Mouse (Mus musculus) myocyte (in vitro differentiated cells): ENCODE data around the gene Plin3.

Experiments used
- CEBPB ChIP-seq: IDR thresholded peaks from 2 replicates; pipeline ENCODE4 v1.6.1; 2011; ENCODE audit warnings: mild to moderate bottlenecking, moderate library complexity; ENCODE audit not compliant: poor library complexity, insufficient read depth, severe bottlenecking
- E2F4 ChIP-seq: IDR thresholded peaks from one replicate; pipeline ENCODE4 v1.6.1; 2011; ENCODE audit warnings: mild to moderate bottlenecking, control low read depth, moderate library complexity; ENCODE audit not compliant: insufficient read depth
- MAX ChIP-seq: IDR thresholded peaks from one replicate; pipeline ENCODE4 v1.6.1; 2011; ENCODE audit warnings: low read depth, mild to moderate bottlenecking, control low read depth
- MYOD1 ChIP-seq, 3 experiments: IDR thresholded peaks; one replicate each; pipeline ENCODE4 v1.6.1; 2011; ENCODE audit warnings: control low read depth in 2 of 3, low read depth in 2 of 3, mild to moderate bottlenecking in 2 of 3, moderate library complexity in 1 of 3; ENCODE audit not compliant: insufficient read length in 2 of 3, control insufficient read depth in 1 of 3
- MYOG ChIP-seq, 3 experiments: IDR thresholded peaks; one replicate each; pipeline ENCODE4 v1.6.1; 2011; ENCODE audit warnings: control low read depth in 2 of 3, low read depth in 2 of 3, mild to moderate bottlenecking in 2 of 3; ENCODE audit not compliant: insufficient read length in 2 of 3, control insufficient read depth in 1 of 3, insufficient read depth in 1 of 3
- POLR2A ChIP-seq: IDR thresholded peaks from one replicate; pipeline ENCODE4 v1.6.1; 2011; ENCODE audit warnings: low read depth, mild to moderate bottlenecking, control low read depth, moderate library complexity; ENCODE audit not compliant: insufficient read length
- POLR2AphosphoS2 ChIP-seq: IDR thresholded peaks from one replicate; pipeline ENCODE4 v1.6.1; 2011; ENCODE audit warnings: low read depth, control low read depth; ENCODE audit not compliant: insufficient read length
- TCF12 ChIP-seq: IDR thresholded peaks from one replicate; pipeline ENCODE4 v1.6.1; 2011; ENCODE audit warnings: mild to moderate bottlenecking, control low read depth; ENCODE audit not compliant: poor library complexity, insufficient read depth, severe bottlenecking
- USF1 ChIP-seq: IDR thresholded peaks from one replicate; pipeline ENCODE4 v1.6.1; 2011; ENCODE audit warnings: low read depth, mild to moderate bottlenecking, control low read depth, moderate library complexity

DNA sequence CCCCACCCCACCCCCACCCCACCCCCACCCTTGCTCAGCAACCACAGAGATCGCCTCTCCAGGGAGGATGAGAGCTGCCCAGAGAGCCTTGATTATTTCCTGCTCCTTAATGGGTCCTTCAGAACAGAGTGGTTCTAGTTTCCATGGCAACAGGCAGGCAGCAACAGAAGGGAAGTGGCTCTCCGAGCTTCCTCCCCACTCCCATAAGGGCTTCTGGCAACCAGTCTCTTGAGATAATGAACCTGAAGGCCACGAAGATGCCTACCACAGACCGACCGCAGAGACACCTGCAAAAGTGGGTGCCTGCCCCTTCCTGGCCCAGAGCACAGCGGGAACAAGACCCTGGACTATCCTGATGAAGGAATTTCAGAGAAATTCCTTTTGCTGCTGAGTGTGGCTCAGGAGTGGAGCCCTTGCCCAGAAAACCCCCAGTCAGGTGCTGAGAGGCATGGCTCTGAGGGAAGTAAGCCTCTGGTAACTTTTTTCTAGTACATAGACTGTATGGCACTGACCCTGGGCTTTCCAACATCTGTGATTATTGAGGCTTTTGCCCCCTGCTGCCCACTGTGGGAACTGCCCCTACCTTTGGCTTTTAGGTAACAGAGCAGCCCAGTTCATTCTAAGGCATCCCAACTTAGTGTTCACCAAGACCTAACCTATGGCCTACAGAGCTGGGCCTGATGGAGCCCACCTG, 41.4 kb downstream of the Plin3 start:
- TF ChIP-seq USF1, result no peak
- no peak for TF ChIP-seq POLR2A
- TF ChIP-seq POLR2AphosphoS2, result no peak
- no peak for TF ChIP-seq MAX
- TF ChIP-seq MYOD1 (IDR thresholded peaks at IDR 0.05; ENCODE audit: control insufficient read depth in 1 of 3, insufficient read length in 2 of 3, low read depth in 2 of 3), result no peak
- TF ChIP-seq MYOG (IDR thresholded peaks at IDR 0.05; ENCODE audit: control insufficient read depth in 1 of 3, insufficient read depth in 1 of 3, insufficient read length in 2 of 3, low read depth in 2 of 3), result no peak
- TF ChIP-seq E2F4, result no peak
- TF ChIP-seq CEBPB, result no peak
- TF ChIP-seq TCF12, result no peak
